Mouse (Mus musculus): ENCODE results near the gene Notch4. TPM values are rescaled to one million over a fixed set of nuclear protein-coding genes. Genes with fewer than 3 reads are reported as not detected.

Gene Notch4
- total RNA-seq, 2 experiments from 2014 or later: 34.9 to 36.3 TPM

DNA sequence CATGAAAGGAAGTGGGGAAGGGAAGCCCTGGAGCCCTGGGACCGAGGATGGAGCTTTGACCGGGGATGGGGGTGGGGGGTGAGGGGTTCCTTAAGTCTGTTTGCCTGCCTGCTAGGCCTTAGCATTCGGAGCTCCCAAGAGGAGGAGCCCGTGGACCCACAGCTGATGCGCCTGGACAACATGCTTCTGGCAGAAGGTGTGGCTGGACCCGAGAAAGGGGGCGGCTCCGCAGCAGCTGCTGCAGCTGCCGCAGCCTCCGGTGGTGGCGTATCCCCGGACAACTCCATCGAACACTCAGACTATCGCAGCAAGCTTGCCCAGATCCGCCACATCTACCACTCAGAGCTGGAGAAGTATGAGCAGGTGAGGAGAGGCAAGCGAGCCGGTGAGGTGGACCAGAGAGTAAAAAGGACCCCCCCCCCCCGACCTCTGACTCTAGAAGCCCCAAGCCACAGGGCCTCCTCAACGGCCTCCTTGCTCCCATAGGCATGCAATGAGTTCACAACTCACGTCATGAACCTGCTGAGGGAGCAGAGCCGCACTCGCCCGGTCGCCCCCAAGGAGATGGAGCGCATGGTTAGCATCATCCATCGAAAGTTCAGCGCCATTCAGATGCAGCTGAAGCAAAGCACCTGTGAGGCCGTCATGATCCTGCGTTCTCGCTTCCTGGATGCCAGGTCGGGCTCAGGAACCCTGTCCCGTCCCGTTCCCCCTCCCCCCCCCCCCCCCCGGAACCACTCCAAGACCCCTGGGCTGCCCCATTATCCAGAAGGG, 29.9 kb downstream of the Notch4 start:
- DNase-seq: no peak

DNA sequence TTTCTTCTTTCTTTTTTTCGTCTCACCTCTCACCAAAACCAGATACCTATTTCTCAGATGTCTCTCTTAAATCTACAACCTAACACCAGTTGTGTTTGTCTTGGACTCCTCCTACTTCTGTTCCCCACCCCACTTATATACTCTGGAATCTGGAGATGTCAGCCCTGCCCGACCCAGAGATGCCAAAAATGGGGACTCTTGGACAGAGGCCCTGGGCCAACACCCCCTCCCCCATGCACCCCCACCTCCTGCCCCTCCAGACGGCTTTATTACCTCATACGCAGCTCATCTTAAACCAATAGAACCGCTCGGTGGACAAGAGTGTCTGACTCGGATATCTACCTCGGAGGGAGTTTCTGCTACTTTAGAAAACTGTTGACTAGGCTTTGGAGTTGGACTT, 32.0 kb downstream of the Notch4 start:
- DNase-seq: peak; percentile 2

DNA sequence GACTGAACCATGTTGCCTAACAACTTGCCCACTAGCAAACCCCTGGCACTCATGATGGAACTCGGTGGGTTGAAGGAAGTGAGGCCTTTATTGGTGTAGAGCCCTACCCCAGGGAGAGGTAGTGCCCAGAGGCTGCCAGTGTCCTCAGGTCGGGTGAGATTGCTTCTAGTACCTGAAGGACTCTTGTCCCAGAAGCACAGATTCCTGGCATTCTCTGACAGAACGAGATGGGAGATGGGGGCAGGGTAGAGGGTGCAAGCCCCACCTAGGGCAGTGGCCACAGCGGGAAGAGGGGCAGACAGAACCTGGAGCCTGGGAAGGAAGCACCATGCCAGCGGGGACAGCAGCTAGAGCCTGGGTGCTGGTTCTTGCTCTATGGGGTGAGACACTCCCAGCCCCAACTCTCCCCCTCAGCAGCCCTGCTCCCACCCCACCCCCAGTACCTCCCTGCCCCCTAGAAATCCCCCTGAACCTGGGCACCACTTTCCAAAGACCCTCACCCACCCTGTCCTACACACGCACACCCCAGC, 33.6 kb downstream of the Notch4 start, which contains the start of gene Ager:
Gene Ager (plus strand): TSS at position 297 of the 530 bp plus-strand sequence.
- no peak for DNase-seq

DNA sequence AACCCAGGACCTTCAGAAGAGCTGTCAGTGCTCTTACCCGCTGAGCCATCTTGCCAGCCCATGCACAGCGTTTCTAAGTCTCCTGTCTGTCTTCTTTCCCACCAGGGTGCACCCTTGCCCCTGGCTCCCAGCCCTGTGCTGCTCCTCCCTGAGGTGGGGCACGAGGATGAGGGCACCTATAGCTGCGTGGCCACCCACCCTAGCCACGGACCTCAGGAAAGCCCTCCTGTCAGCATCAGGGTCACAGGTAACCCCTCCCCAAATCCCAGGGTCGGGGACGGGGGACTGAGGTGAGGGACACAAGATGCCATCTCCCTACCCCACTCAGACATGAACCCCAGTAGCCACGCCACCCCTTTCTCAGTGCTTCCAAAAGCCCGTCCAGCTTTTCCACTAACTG, 35.8 kb downstream of the Notch4 start:
- no peak for DNase-seq

DNA sequence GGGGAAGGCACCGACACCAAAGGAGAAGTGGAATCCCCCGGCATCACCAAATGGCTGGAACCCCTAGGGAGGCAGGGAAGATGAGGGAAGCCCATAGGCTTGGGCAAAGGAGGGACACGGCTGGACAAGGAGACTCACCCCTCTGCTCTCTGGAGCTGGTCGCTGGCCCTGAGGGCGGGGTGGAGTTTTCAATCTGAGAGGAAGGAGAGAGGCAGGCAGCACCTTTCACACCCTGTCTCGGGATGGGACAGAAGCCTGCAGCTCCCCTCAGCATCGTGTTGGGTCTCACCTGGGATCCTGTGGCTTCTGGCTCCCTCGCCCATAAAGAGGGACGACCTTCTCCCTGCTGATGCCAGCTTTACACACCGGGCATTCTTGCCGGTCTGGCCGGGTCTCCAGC, 37.7 kb downstream of the Notch4 start:
- DNase-seq: peak; percentile 1

DNA sequence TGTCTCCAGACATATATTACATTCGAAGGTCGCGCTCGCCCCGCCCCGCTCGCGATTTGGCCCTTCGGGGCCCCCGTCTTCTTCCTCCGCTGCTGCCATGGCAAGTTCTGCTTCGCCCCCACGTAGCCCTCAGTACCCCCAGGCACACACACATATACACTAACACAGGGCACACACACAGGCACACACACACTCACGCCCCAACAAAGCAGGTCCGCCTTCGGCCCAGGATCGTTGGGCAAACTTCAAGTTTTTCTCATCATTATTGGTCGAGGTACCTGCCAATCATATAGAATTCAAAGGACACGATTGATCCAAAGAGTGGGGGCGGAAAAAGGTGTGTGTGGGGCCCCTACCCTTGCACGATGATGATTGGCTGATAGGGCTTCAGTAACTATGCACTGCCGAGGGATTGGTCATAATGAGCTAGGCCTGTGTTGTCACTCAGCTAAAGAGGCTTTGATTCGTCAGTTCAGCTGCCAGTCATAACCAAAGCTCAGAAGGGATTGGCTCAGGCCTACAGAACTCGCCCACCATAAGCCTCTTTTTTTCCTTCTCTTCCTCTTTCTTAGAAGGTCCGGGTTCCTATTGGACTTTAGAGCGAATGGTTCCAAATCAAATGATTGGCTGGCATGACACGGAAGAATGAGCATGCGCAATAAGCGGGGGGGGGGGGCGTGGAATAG, 39.5 kb downstream of the Notch4 start, which contains the start of gene Rnf5:
Gene Rnf5 (minus strand): TSS at position 316 of the 686 bp plus-strand sequence.
- peak; percentile 98 for DNase-seq

DNA sequence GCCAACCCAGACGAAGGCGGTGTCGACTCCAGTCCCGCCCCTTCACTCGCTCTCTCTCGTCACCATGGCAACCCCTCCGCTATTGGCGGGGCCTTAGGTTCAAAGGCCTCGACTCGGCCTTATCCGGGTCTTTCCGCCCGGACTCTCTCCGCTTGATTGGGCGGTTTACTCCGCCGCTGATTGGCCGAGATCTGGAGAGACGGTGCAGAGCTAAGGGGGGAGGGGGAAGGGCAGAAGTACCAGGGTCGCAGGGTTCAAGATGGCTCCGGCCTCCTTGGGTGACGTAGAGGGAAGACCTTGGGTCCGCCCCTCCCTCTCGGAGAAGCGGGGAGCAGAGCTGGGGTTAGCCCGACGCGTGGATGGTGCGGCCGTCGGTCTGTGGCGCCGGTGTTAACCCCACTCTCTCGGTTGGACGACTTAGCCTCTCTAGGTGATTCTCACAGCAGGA, 40.0 kb downstream of the Notch4 start, which contains the start of gene Agpat1:
Gene Agpat1 (plus strand): TSS at position 202 of the 448 bp plus-strand sequence.
- peak; percentile 100 for DNase-seq

DNA sequence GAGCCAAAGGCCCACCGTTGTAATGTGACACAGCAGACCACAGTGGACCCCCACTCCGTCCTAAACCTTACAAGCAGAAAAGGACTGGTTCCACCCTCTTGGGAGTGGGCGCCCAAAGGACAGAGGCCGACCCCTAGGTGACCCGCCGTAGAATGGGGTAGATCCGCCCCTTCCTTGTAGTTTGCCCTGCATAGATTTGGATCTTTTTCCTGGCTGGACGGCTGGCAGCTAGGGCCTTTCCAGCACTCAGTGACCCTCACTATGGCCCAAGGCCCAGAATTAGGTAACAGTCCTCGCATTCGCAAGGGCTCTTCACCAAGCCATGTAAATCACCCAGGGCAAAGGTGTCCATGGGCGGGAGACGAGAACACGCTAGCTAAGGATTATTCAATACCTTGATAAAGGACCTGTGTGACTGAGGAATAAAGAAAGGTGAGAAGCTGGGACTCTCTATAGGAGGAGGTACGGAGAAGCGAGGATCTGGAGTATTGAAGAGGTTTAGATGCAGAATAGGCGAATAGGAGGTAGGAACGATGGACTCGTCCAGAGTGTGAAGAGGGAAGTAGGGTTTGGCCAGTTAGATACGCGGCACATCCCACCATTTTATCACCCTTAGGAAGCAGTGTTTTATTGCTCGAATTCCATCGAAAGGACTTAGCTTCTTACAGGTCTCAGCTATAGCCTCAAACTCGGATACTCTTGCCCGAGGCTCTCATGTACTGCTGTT, 40.6 kb downstream of the Notch4 start:
- peak; percentile 83 for DNase-seq

DNA sequence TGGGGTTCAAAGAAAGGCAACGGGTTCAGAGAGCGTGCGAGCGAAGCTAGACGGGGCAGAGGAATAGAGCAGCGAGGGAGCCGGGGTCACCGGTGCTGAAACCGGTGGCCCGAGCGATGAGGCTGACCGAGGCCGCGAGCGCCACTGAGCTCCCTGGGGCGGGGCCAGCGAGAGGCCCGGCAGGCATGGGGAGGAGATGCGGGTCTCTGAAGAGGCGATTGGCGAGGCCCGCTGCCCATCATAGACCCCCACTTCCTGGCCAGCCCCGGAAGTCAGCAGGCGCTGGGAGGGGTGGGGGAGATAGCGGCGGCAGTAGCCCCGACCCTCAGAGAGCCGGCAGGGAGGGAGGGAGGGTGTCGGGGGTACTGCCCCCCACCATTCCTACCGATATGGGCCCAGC, 41.5 kb downstream of the Notch4 start:
- peak; percentile 99 for DNase-seq

DNA sequence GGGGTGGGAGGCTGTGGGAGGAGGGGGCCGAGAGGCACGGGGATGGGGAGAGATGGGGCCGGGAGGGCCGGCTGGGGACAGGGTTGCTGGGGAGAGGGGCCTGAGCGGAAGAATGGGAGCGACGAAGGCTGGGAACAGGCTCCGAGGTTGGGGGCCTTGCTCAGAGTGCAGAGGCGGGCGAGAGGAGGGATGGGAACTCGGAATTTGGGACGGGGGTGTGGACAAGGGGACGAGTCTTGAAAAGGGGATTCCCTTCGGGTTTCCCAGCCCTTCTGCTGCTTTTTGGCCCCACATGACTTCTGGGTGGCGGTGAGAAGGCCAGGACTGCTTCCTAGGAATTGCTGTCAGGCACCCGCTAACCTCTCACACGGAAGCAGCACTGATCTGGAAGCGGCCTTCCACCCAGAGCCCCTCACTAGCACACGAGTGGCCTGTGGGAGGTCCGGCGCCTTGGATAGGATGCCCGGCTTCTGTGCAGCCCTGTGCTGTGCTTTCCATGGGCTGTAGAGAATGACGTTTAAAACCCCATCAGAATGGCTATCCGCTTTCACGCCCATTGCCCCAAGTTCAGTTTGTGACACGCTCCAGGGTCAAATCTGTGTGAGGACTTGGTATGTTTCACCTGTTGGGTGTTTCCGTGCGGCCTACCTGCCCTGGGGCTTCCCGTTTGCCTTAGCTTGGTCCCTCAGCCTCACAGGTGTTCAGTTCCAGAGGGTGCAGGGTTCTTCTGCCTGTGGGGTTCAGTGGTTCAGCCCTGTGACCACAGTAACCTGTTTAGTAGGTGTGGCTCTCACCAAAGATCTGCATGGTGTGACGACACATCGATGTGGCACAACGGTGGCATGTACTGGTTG, 42.3 kb downstream of the Notch4 start:
- DNase-seq: no peak

DNA sequence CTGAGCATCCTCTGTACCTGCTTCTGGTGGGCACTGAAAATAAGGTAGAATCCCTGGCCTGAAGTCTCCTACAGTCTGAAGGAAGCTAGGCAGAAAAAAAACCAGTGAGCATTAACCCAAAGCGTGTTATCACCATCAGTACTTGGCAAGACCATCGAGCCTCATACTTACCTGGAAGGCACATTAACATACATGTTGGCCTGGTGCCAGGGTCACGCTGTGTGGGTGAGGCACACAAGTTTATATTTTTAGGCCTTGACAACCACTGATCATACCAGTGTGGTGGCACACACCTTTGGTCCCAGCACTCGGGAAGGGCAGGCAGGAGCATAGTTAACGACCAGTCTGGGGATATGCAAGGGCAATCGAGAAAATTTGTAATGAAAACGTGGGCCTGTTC, 43.9 kb downstream of the Notch4 start:
- DNase-seq: no peak

DNA sequence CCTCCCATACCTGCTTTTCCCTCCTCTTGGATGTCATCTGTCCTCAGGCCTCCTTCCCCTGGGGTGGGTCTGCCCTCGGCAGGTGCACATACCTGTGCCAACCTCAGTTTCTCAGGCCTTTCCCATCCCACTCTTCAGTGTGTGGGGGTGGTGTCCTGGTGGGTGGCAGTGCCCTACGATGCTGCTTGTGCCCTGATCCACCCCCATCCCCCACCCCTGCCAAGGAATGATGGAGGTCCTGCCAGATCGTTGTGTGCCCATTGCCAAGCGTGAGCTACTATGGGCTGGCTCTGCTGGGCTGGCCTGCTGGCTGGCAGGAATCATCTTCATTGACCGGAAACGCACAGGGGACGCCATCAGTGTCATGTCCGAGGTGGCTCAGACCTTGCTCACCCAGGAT, 47.0 kb downstream of the Notch4 start:
- no peak for DNase-seq

DNA sequence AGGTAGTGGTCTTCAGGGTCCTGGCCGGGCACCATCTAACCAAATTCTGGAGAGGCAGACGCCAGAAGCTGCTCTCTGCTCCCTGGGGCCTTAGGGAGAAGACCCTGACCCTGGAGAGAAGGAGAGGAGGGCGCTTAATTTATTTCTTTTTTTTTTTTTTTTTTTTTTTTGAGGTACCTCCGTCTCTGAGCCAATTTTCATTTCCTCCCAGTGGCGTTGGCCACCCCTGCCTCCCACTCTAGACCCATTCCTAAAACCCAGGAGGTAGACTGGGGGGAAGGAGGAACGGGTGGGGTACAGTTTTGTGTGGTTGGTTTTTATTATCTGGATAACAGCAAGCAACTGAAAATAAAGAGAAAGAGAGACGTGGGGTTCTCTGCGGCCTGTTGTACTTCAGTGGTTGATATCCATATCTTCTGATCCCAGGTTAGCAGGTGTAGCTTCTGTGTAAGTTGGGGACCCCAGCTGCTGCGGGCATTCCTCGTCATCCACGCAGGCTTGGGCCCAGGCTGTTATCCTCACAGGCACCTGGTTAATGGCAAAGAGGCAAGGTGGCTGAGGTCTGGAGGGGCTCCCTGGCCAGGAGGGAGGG, 49.1 kb downstream of the Notch4 start:
- no peak for DNase-seq

DNA sequence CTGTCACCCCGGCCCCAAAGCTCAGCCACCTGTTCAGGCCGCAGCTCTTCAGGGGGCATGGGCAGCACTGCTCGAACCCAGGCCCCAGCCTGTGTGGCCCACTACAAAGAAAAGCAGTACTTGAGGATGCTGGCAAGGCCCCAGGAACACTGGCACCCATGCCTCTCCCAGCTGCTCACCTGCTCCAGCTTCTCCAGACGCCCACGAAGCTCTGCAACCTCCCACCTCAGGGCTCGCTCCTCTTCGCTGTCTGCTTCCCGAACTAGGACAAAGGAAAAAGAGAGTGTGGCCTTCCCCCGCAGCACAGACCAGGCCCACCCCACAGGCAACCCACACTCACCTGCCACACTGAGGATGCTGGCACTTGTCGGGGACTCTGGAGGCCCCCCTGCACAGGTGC, 49.8 kb downstream of the Notch4 start:
- DNase-seq: no peak

DNA sequence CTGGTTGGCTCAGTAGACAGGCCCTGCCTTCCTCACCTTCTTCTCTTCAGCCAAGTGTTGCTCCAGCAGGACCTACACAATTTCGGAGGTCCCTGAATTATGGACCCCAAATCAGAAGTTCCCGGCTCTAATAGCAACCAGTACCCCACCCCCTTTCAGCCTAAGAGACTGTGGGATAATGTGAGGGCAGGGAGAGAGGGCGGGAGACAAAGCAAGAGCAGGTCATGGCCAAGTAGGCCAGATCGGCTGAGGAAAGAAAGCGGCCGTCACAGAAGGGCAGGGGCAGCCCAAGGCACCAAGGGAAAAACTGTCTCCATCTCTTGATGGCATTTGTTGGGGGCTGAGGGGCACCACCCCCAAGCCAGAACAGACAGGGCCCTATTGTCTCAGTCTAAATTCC, 51.8 kb downstream of the Notch4 start, which contains the start of gene Egfl8:
Gene Egfl8 (minus strand): TSS at position 101 of the 400 bp plus-strand sequence.
- no peak for DNase-seq

DNA sequence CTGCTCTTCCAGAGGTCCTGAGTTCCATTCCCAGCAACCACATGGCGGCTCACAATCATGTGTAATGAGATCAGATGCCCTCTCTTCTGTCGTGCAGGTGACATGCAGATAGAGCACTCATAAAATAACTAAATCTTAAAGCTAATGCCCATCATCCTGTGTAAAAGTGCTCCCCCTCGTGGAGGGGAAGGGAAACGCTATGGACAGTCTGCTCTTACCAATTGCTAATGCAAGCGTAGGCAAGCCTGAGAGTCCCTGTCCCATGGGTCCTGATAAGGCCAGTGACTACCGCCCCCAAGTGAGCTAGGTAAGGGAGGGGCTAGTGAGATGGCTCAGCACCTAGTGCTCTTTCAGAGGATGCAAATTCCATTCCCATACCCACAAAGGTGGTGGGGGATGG, 54.9 kb downstream of the Notch4 start:
- peak; percentile 84 for DNase-seq

DNA sequence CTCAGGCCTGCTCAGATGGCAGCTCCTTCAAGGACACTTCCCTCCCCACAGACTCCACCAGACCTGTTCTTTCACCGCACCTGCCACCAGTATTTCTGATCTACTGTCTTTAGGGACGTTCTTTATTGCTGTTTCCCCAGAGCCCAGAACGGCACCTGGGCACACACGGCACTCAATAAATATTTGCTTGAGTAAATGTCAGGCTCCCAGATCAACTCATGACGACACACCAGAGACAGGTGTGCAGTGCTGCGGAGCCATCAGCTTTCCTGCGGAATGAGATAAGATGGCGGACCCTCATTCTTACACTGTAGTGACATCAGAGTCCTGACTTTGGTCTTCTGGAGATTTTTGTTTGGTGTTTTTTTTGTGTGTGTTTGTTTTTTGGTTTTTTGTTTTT, 56.9 kb downstream of the Notch4 start:
- no peak for DNase-seq

DNA sequence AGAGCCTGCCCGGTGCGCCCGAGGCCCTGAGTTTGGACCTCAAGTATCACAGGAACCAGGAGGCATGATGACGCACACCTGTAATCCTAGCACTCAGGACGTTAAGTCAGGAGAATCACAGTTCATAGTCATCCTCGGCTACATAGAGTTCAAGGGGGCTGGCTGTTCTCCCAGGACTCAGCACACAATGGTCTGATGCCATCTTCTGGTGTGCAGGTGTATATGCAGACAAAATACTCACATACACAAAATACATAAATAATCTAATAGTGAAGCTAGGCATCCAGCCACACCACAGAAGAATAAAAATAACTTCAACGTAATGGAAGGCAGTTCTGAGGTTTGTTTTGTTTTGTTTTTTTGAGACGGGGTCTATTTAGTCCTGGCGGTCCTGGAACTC, 59.1 kb downstream of the Notch4 start:
- DNase-seq: no peak

DNA sequence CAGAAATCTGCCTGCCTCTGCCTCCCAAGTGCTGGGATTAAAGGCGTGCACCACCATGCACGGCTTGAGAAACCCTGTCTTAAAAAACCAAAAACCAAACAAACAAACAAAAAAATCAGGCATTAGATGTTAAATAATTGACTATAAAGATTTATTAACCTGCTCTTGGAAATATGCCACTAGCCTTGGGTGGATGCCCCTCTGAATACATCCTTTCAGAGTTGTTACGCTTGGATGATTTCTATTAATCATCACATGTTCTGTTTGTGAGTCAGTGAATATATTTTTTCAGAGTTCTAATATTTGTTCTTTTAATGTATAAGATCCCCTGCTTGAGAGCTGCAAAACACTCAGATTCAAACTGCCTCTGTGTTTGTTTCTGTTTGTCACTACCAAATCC, 60.9 kb downstream of the Notch4 start:
- no peak for DNase-seq

DNA sequence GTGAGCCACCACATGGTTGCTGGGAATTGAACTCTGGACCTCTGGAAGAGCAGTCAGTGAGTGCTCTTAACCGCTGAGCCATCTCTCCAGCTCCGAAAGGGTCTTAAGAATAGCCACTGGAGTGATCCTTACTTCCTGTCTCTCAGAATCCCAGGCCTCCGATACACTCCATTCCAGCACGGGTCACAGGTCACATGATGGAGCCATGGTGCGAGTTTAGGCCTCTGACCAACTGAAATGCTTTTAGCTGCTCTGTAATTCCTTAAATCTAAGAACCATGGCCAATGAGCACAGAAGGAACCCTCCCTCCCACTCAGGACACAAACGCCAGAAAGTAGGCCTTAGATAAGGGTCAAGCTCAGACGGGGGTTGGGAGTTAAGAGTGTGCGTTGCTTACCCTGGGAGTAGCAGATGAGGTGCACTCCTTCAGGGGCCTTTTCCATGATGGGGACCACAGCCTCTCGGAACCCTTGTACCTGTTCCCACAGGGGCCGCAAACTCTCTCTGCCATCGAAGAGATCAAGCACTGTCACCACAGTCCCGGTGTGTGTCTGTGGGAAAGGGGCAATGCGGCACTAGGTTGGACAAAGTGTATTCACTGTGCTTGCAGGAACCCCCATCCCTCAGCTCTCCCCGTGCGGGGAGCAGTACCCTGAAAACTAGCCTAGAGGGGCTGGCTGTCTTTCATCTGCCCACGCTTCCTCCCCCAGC, 62.1 kb downstream of the Notch4 start:
- no peak for DNase-seq

DNA sequence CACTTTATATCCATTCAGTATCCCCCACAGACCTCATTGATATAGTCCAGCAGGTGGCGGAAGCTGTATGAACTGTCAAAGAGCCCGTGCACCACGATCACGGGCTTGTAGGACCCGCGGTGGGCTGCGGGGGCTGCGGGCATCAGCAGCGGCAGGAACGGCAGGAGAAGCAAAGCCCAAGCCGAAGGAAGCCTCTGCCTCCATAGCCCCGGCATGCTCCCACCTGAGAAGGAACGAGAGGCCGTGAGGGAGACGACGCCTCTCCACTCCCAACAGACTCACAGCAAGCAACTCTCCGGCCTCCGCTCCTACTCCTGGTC, 62.7 kb downstream of the Notch4 start:
- peak; percentile 55 for DNase-seq

All from adrenal gland, postnatal 10 days (tissue).